In genomic region chr9:107984754-107985055, GRCm38 (mm10) we compare ENCODE assay signal across 7 mouse cellular contexts. TPM values are rescaled to one million over a fixed set of nuclear protein-coding genes. Genes with fewer than 3 reads are reported as not detected.
A peak's percentile ranks its signal among the peaks of the same experiment; 100 is the strongest.
DNase-seq lines count a peak whose midpoint lies in the region; ATAC-seq lines count a peak whose summit lies in the region.

No protein-coding gene starts in this region.

- 64% methylated on average over 9 of the region's 9 CpGs for WGBS in neural tube, embryonic 11.5 days
- 74% methylated on average over 9 of the region's 9 CpGs for WGBS in forebrain, embryonic 16.5 days
- WGBS in liver, embryonic 12.5 days (ENCODE audit: insufficient replicate concordance): 17% methylated on average over 9 of the region's 9 CpGs

- peaks cover 6% of the 10 kb centered on the region for H3K27me3 ChIP-seq in neural tube, embryonic 11.5 days (ENCODE audit: control insufficient read depth, insufficient read depth, low read length)
- 0 out of 2 replicates have a peak, but pooled peaks cover 3% of the 10 kb centered on the region for H3K27me3 ChIP-seq in forebrain, embryonic 16.5 days (replicated peaks; ENCODE audit: control insufficient read depth, insufficient read depth, low read length)
- no peaks in the 10 kb centered on the region for H3K27me3 ChIP-seq in liver, embryonic 12.5 days (replicated peaks)

- no peak for DNase-seq in neural tube, embryonic 11.5 days (ENCODE audit: low spot score)
- no peak for DNase-seq in neural tube, embryonic 10.5 days (ENCODE audit: extremely low spot score, low spot score)
- DNase-seq in right cerebral cortex, postnatal 4 days: no peak
- no peak for DNase-seq in gastrocnemius, adult 18-20 months (ENCODE audit: low spot score)
- no peak for DNase-seq in cerebellum, adult 9-10 months

- H3K9ac ChIP-seq in neural tube, embryonic 11.5 days (ENCODE audit: low read length): peak overlapping the region; percentile 65
- peak overlapping the region; percentile 67; the same call in 1 of the 2 replicates for H3K9ac ChIP-seq in forebrain, embryonic 16.5 days (replicated peaks; ENCODE audit: low read depth, low read length)
- peak overlapping the region; percentile 93 for H3K9ac ChIP-seq in liver, embryonic 12.5 days

- H3K27ac ChIP-seq in neural tube, embryonic 11.5 days (ENCODE audit: low read depth, low read length): peak overlapping the region; percentile 91; the same call in 1 of the 2 replicates
- H3K27ac ChIP-seq in forebrain, embryonic 16.5 days (ENCODE audit: low read length): no peak overlapping the region
- H3K27ac ChIP-seq in liver, embryonic 12.5 days: peak overlapping the region; percentile 98

- H3K9me3 ChIP-seq in neural tube, embryonic 11.5 days (ENCODE audit: control insufficient read depth, low read length): no peaks in the 10 kb centered on the region
- H3K9me3 ChIP-seq in forebrain, embryonic 16.5 days (ENCODE audit: control insufficient read depth, low read length): no peaks in the 10 kb centered on the region
- H3K9me3 ChIP-seq in liver, embryonic 12.5 days (replicated peaks): no peaks in the 10 kb centered on the region

- peak overlapping the region; percentile 79 for H3K4me2 ChIP-seq in neural tube, embryonic 11.5 days (ENCODE audit: low read depth)
- peak overlapping the region; percentile 86 for H3K4me2 ChIP-seq in forebrain, embryonic 16.5 days (ENCODE audit: low read length)
- H3K4me2 ChIP-seq in liver, embryonic 12.5 days: peak overlapping the region; percentile 86

- H3K36me3 ChIP-seq in neural tube, embryonic 11.5 days (ENCODE audit: control insufficient read depth, insufficient read depth, low read length): no peaks in the 10 kb centered on the region; the same call in 1 of the 2 replicates
- no peaks in the 10 kb centered on the region for H3K36me3 ChIP-seq in forebrain, embryonic 16.5 days (ENCODE audit: control insufficient read depth, insufficient read depth)
- H3K36me3 ChIP-seq in liver, embryonic 12.5 days: peaks cover 53% of the 10 kb centered on the region

- no peak for ATAC-seq in neural tube, embryonic 11.5 days (ENCODE audit: insufficient read depth, low FRiP score, low TSS enrichment)
- ATAC-seq in forebrain, embryonic 16.5 days: no peak
- no peak for ATAC-seq in liver, embryonic 12.5 days

- H3K4me3 ChIP-seq in neural tube, embryonic 11.5 days (ENCODE audit: low read depth, low read length): peak overlapping the region; percentile 66
- peak overlapping the region; percentile 75 for H3K4me3 ChIP-seq in forebrain, embryonic 16.5 days (replicated peaks; ENCODE audit: low read length)
- H3K4me3 ChIP-seq in liver, embryonic 12.5 days: peak overlapping the region; percentile 82

- H3K4me1 ChIP-seq in neural tube, embryonic 11.5 days (ENCODE audit: control insufficient read depth, insufficient read depth, low read length): peaks cover 13% of the 10 kb centered on the region
- peaks cover 14% of the 10 kb centered on the region for H3K4me1 ChIP-seq in forebrain, embryonic 16.5 days (replicated peaks; ENCODE audit: control insufficient read depth, insufficient read depth, low read length)
- H3K4me1 ChIP-seq in liver, embryonic 12.5 days: peaks cover 78% of the 10 kb centered on the region

RNA-seq across cellular contexts. Expression of gene Inka1, which starts 1.0 kb away (rescaled TPM):
- polyA plus RNA-seq in neural tube, embryonic 11.5 days (2014; fragmentation: Nextera tagmentation; extraction: Ambion mirVana): 62.9 and 71.3 TPM in 2 replicates
- 12.8 and 14.2 TPM in 2 replicates for polyA plus RNA-seq in forebrain, embryonic 16.5 days (2015; fragmentation: Nextera tagmentation; extraction: Ambion mirVana)
- polyA plus RNA-seq in liver, embryonic 12.5 days (2016; fragmentation: Nextera tagmentation; extraction: Ambion mirVana): 64.3 and 68.7 TPM in 2 replicates
- total RNA-seq in gastrocnemius, adult 18-20 months (2021): 1 to 10 TPM; 1.5 to 3.0 TPM

RNA-seq across cellular contexts. Expression of gene Gm20661, which starts 1.8 kb away (rescaled TPM):
- 2.9 and 3.5 TPM in 2 replicates for polyA plus RNA-seq in neural tube, embryonic 11.5 days (2014; fragmentation: Nextera tagmentation; extraction: Ambion mirVana)
- 0.65 and 0.92 TPM in 2 replicates for polyA plus RNA-seq in forebrain, embryonic 16.5 days (2015; fragmentation: Nextera tagmentation; extraction: Ambion mirVana)
- 1.2 and 1.4 TPM in 2 replicates for polyA plus RNA-seq in liver, embryonic 12.5 days (2016; fragmentation: Nextera tagmentation; extraction: Ambion mirVana)
- not detected for total RNA-seq in gastrocnemius, adult 18-20 months (2021)

RNA-seq across cellular contexts. Expression of gene Cdhr4, which starts 7.6 kb away (rescaled TPM):
- polyA plus RNA-seq in neural tube, embryonic 11.5 days (2014; fragmentation: Nextera tagmentation; extraction: Ambion mirVana): 4.8 and 5.7 TPM in 2 replicates
- 1.2 TPM in 2 replicates for polyA plus RNA-seq in forebrain, embryonic 16.5 days (2015; fragmentation: Nextera tagmentation; extraction: Ambion mirVana)
- polyA plus RNA-seq in liver, embryonic 12.5 days (2016; fragmentation: Nextera tagmentation; extraction: Ambion mirVana): 2.6 and 3.7 TPM in 2 replicates
- total RNA-seq in gastrocnemius, adult 18-20 months (2021): not detected

RNA-seq across cellular contexts. Expression of gene Uba7, which starts 9.4 kb away (rescaled TPM):
- polyA plus RNA-seq in neural tube, embryonic 11.5 days (2014; fragmentation: Nextera tagmentation; extraction: Ambion mirVana): 10.9 and 12.1 TPM in 2 replicates
- polyA plus RNA-seq in forebrain, embryonic 16.5 days (2015; fragmentation: Nextera tagmentation; extraction: Ambion mirVana): 3.2 and 3.7 TPM in 2 replicates
- 63.1 and 63.7 TPM in 2 replicates for polyA plus RNA-seq in liver, embryonic 12.5 days (2016; fragmentation: Nextera tagmentation; extraction: Ambion mirVana)
- total RNA-seq in gastrocnemius, adult 18-20 months (2021): 1 to 10 TPM; 2.6 to 2.8 TPM

RNA-seq across cellular contexts. Expression of gene Gm20662, which starts 11.4 kb away (rescaled TPM):
- 0.13 and 0.14 TPM in 2 replicates for polyA plus RNA-seq in neural tube, embryonic 11.5 days (2014; fragmentation: Nextera tagmentation; extraction: Ambion mirVana)
- 0.67 and 1.4 TPM in 2 replicates for polyA plus RNA-seq in forebrain, embryonic 16.5 days (2015; fragmentation: Nextera tagmentation; extraction: Ambion mirVana)
- polyA plus RNA-seq in liver, embryonic 12.5 days (2016; fragmentation: Nextera tagmentation; extraction: Ambion mirVana): 0.69 and 0.75 TPM in 2 replicates
- total RNA-seq in gastrocnemius, adult 18-20 months (2021): not detected
